Mouse (Mus musculus): ENCODE data around the gene Amotl2.

DNA sequence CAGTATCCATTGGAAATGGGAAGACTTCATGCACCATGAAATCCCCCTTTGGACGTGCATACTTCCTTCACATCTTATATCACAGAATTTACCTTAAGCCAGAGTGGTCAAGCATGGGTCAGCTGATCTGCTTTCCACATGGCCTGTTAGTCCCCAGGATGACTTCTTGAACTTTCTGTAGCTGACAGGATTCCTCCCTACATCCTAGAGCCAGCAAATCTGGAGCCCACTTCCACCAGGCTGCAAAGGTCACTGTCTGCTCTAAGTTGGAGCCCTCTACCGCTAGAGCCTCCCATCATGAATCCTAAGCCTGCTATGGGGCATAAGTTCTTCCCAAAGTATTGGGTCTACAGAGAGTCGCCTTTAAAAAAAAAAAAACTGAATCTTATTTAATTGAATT is 18.8 kb downstream of the Amotl2 start:
- TF ChIP-seq CTCF (IDR thresholded peaks at IDR 0.05; ENCODE audit: low read depth) (no peak), EP300 (IDR thresholded peaks at IDR 0.05; ENCODE audit: low read depth) (no peak)

Measured in liver, postnatal 0 days (tissue).